In genomic region chr1:39988841-39989240, GRCm38 (mm10) we compare ENCODE assay signal across 25 mouse cellular contexts.
DNase-seq lines count a peak whose midpoint lies in the region; ATAC-seq lines count a peak whose summit lies in the region.
"Had no signal": no experiment of that assay in that cellular context is flagged by ENCODE, and none has a peak within 500 bp of the region (broad histone marks: within the 10 kb centered on the region; RNA-seq: fewer than 3 reads in every experiment).

No protein-coding gene starts in this region.

- 0 out of 2 replicates have a peak, but pooled peaks have one; percentile 26 for ATAC-seq in lung, embryonic 16.5 days (ENCODE audit: low read depth)
- ATAC-seq: activated CD4-positive, CD25-positive, alpha-beta regulatory T cell, adult 4 months; forebrain, embryonic 15.5 days; hindbrain, embryonic 16.5 days; intestine, embryonic 15.5 days had no signal

- peaks cover 58% of the 10 kb centered on the region for H3K36me3 ChIP-seq in lung, embryonic 16.5 days (ENCODE audit: control insufficient read depth, insufficient read depth, low read length)

- no peak overlapping the region for H3K27ac ChIP-seq in lung, embryonic 16.5 days (ENCODE audit: low read length)
- H3K27ac ChIP-seq: forebrain, embryonic 15.5 days; hindbrain, embryonic 10.5 days; intestine, embryonic 15.5 days; limb, embryonic 12.5 days; liver, embryonic 15.5 days; midbrain, embryonic 12.5 days had no signal

- no peak overlapping the region for H3K4me3 ChIP-seq in lung, embryonic 16.5 days (ENCODE audit: low read length)
- H3K4me3 ChIP-seq: forebrain, embryonic 15.5 days; hindbrain, embryonic 10.5 days; intestine, embryonic 15.5 days; limb, embryonic 12.5 days; liver, embryonic 15.5 days; megakaryocyte, embryonic 14.5 days; midbrain, embryonic 12.5 days had no signal

- H3K9me3 ChIP-seq in lung, embryonic 16.5 days (ENCODE audit: control insufficient read depth, low read length): no peaks in the 10 kb centered on the region
- H3K9me3 ChIP-seq: forebrain, embryonic 15.5 days; hindbrain, embryonic 10.5 days; intestine, embryonic 15.5 days; limb, embryonic 12.5 days; liver, embryonic 15.5 days; megakaryocyte, embryonic 14.5 days; midbrain, embryonic 12.5 days had no signal

- H3K4me2 ChIP-seq in lung, embryonic 16.5 days (ENCODE audit: low read depth, low read length): no peak overlapping the region
- H3K4me2 ChIP-seq: forebrain, embryonic 15.5 days; intestine, embryonic 15.5 days; limb, embryonic 12.5 days; liver, embryonic 15.5 days; midbrain, embryonic 12.5 days had no signal

- peak; percentile 28 to 53 for DNase-seq in layer of hippocampus, adult 18-20 months (ENCODE audit: low spot score in 2 of 2)
- no peak for DNase-seq in layer of hippocampus, postnatal 25 days (ENCODE audit: extremely low spot score in 1 of 2, low spot score in 1 of 2)
- no peak for DNase-seq in lung, postnatal 36 days
- DNase-seq in right cerebral cortex, adult 2 months (ENCODE audit: low spot score in 2 of 2): peak; percentile 64 to 65
- no peak for DNase-seq in right cerebral cortex, postnatal 14 days
- DNase-seq in Muller cell, postnatal 12 days (ENCODE audit: inconsistent ontology term): no peak
- DNase-seq: adrenal gland, adult 2 months; adrenal gland, postnatal 36 days; B cell, adult 2 months; cerebellum, adult 9-10 months; cerebellum, postnatal 36 days; heart, postnatal 14 days; kidney, adult 2 months; layer of hippocampus, adult 9-11 months; thymus, postnatal 4 days had no signal

- WGBS in lung, embryonic 16.5 days: 76% methylated on average over 12 of the region's 12 CpGs

- no peaks in the 10 kb centered on the region for H3K4me1 ChIP-seq in lung, embryonic 16.5 days (replicated peaks; ENCODE audit: control insufficient read depth, insufficient read depth, low read length)
- H3K4me1 ChIP-seq: forebrain, embryonic 15.5 days; hindbrain, embryonic 10.5 days; intestine, embryonic 15.5 days; limb, embryonic 12.5 days; liver, embryonic 15.5 days; midbrain, embryonic 12.5 days had no signal

- no peak overlapping the region for H3K9ac ChIP-seq in lung, embryonic 16.5 days (ENCODE audit: low read length)
- H3K9ac ChIP-seq: forebrain, embryonic 15.5 days; intestine, embryonic 15.5 days; limb, embryonic 12.5 days; liver, embryonic 15.5 days; midbrain, embryonic 12.5 days had no signal

- no peaks in the 10 kb centered on the region for H3K27me3 ChIP-seq in lung, embryonic 16.5 days (ENCODE audit: control insufficient read depth, insufficient read depth, low read depth, low read length)
- H3K27me3 ChIP-seq: forebrain, embryonic 15.5 days; intestine, embryonic 15.5 days; limb, embryonic 12.5 days; liver, embryonic 15.5 days; megakaryocyte, embryonic 14.5 days; midbrain, embryonic 12.5 days had no signal

Comparison
In these comparisons a context has a peak if more than half of its experiments do, and no peak if none do; other contexts are left out.
1. DNase-seq: peak in layer of hippocampus, adult 18-20 months (2 of 2) and right cerebral cortex, adult 2 months (2 of 2); none in layer of hippocampus, postnatal 25 days (0 of 2), lung, postnatal 36 days (single experiment), right cerebral cortex, postnatal 14 days (single experiment) and Muller cell, postnatal 12 days (single experiment).